Mouse (Mus musculus) frontal cortex, postnatal 25 days (tissue): Measurements from ENCODE around the gene Dlgap1.

Experiments
- DNase-seq, 2 experiments: peaks; one replicate each; pipeline ENCODE4 v3.0.0; 2022; ENCODE audit warnings: low spot score in 2 of 2

The Dlgap1 gene

DNA sequence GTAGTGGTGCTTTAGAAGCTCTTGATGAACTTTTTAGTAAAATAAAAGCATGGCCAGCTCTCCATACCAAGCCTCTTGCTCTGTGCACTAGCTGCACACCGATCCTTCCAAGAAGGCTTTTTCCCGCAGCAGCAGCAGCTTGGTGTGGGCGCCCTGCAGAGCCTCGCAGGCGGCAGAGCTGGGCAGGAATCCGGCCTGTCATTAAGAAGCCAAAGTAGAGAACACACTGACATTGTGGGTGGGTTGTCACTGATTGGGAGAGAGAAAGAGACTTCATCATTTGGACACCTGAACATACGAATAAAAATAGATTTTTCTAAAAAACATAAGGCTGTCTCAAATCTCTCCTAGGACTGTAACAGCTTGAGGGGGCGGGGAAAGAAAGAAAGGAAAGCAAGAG, 653.6 kb downstream of the Dlgap1 start:
- DNase-seq, result peak in 1 of 2 experiments; percentile 44

DNA sequence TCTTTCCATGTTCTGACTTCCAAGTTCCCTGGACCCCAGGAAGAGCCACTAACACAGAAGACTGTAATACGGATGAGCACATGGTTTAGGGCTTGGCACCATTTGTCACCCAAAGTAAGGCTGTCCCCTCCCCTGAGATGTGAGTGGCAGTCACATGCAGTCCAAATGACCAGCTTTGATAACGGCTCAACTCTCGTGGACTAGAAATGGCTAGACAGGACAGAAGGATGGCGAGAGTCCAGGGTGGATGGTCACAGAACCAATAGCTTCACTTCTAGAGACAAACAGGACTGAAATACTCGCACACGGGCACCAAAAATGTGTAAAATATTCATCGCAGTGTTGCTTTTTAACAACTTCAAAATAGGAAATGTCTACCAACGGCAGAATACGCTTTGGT, 657.5 kb downstream of the Dlgap1 start:
- no peak for DNase-seq

DNA sequence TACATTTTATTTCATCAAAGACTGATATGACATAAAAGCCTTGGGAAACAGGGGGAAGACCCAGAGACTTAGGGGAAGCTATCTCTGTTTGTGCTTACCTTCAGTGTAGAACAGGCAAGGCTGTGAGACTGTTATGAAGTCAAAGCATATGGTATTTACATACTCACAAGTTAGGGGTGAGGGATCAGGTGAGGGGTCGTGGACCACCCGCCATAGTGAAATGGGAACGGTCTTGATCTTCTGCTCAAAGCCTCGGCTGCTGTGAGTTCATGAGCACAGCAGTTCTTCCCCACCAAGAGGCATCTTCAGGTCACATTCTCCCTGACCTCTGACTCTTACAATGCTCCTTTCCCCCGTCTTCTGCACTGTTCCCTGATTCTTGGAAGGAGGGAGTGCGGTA, 658.1 kb downstream of the Dlgap1 start:
- no peak for DNase-seq

DNA sequence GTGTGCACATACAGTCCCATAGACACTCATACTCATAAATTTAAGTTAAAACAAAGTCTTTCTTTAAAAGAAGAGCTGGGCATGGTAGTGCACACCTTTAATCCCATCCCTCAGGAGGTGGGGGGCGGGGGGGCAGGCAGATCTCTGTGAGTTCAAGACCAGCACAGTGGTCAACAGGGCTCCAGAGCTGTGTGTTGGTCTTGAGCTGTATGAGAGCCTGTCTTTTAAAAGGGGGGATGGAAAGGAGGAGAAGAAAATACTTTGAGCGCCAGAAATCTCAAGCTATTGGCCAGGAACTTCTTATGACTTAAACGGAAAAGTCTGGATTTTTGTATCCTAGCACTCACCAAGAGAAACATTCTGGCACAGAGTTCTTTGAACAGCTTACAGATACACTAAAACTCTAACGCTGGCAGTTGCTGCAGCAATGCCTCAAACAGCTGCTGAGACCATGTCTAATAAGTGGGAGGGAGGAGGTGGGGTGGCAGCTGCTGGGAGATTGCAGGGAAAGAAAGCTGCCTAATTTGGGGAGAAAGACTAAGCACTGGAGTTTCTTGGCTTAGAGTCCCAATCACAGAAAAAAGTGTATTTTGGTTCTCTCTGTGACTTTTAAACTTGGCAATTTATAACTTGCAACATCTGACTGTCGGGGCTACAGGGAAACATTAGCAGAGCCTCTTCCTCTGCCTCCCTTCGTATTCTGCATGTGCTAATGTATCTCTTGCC, 660.9 kb downstream of the Dlgap1 start:
- DNase-seq, result peak; percentile 38 to 44

DNA sequence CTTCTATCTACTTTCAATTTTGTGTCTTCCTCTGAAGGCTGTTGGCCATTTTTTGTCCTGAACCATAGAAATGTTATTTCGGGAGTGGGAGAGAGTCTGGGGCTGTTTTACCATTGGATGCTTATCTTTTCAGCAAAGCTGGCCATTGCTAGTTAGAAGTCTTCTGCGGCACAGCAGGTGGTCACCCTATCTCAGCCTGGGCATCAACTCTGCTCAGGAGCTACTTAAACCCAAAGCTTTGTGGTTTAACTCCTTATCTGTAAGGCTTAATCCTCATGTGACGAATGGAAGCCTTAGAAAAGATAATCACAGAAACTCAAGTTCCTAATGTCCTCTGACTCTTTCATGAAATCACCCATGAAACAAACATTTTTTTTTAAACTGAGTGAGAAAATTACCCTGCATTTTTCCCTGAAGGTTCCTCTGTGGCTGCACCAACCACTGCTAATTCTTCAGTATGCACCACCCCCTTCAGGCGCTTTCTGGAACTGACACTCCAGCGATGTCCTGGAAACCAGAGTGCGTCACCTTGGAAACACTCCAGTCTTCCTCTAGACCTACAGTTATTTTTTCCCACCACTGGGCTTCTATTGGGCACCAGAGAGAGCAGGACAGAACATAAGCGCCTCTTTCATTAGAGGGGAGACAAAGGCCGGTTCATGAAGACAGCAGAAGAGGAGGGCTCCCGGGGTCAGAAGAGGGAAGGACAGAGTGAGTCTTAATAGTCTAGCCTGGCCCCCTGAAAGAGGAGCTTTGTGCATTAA, 664.5 kb downstream of the Dlgap1 start:
- peak; percentile 87 to 88 for DNase-seq

DNA sequence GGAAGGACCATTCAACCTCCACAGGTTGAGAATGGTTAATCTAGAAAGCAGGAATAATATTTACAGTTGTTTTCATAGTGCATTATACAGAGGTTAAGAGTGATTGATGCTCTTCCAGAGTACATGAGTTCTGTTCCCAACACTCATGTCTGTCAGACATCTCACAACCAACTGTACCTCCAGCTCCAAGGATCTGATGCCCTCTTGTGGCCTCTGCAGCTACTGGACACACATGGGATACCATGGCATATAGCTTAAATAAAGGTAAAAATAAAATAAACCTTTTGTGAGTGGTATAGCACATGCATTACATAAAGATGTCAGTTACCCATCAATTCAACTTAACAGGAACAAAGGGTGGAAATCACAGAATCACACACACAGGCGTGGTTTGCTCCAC, 674.3 kb downstream of the Dlgap1 start:
- DNase-seq, result no peak

DNA sequence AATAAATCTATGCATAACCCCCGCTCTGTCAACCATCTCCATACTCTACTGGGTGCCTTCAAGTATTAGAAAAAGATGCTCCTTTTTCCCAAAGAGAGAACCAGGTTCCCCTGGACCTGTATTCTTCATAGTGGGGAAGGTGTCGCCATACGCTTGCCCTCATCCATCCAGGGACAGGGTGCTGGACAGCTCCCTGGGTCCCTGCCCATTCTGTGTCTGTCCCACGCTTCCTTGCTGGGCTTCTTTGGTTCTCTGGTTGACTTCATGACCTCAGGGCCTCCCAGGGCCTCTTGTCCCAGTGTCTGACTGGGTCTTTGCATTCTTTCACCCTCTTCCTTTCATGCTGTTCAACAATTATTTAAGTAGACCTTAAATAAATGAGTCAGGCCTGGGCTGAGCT, 677.8 kb downstream of the Dlgap1 start:
- DNase-seq, result no peak

DNA sequence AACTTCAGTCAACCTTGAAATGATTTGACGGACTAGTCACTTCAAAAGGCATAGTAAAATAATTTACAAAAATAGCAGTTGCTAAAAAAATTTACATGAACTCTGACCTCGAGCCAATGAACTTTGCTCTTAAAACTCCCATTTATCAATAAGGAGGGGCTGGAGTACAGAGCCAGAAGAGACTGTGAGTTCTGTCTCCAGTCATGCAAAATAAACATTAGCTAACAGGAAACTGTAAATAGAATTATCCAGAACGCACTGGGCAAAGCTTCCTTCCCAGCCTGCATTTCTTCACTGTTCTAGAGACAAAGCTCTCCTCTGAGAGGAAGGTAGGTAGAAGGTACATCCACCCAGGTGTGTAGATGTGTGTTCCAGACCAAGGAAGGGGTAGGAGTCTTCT, 692.5 kb downstream of the Dlgap1 start:
- no peak for DNase-seq

DNA sequence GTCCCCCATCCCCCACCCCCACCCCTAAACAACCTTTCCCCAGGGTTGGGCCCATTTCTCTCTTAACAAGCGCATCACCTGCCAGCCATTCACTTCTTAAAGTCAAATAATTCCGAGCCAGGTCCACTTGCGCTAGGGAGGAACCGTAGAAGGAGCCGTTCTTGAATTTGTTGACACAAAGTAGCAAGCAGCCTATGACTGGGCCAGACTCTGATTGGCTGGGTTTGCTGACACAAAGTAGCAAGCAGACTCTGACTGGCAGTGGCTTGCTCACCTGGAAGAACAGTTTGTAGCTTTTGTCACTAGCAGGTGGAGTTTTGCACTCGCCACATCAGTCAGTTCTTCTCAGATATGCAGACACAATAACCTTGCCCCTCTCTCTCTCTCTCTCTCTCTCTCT, 695.1 kb downstream of the Dlgap1 start:
- no peak for DNase-seq

DNA sequence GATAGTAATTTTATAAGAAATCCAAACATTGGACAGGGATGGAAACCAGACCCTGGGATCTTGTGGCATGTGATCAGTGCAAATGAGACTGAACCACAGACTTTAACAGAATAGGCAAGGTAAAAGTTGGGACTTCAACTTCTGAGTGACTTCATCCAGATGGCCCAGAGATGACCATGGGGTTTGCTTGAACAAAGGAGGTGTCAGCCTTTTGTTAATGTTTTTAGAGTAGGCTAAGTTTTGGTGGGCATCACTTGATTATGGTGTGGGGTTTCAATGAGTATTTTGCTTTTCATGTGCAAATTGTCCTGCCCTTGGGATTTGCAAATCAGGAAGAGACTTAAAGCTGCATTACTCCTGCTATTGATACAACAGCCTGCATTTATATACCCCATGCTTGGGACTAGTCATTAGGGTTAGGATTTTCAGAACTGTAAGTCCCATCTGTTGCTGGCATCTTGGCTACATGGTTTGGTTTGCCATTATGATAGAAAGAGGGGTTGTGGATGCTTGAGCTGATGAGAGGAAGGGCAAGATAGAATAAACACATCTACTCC, 695.7 kb downstream of the Dlgap1 start:
- DNase-seq, result no peak

DNA sequence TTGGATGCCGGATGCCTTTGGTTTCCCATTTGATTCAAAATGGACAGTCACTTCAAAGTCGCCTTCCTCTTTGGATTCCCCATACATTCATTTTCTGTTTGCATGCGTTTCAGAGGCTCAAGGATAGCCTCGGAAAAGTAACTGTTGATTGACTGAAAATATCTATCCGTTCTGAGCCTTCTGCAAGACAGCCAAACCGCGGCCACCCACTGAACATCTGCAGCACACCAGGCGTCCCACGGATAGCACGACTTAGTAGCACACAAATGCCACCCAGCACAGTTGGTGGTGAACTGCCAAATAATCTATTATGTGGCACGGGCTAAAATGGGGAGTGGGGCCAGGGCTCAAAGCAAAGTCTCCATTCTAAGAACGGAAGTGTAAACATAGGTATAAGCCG, 705.1 kb downstream of the Dlgap1 start:
- peak; percentile 33 to 46 for DNase-seq

DNA sequence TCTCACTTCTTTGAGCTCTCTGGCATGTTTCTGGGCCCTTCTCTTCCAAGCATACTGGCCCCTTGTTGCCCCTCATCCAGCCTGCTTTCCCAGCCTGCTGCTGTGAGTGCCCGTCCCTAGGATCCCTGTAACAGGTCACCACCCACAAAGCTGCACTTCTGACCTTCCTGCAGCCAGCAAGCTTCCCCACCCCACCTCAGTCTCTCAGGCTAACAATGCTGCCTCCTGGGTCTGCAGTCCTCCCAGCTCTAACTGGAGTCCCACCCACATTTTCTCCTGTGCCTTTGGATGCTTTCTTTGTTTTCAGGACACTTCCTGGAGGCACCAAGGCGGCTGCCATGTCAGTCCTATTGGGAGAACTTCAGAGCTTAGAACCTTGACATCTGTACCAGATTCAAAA, 707.6 kb downstream of the Dlgap1 start:
- DNase-seq, result no peak

DNA sequence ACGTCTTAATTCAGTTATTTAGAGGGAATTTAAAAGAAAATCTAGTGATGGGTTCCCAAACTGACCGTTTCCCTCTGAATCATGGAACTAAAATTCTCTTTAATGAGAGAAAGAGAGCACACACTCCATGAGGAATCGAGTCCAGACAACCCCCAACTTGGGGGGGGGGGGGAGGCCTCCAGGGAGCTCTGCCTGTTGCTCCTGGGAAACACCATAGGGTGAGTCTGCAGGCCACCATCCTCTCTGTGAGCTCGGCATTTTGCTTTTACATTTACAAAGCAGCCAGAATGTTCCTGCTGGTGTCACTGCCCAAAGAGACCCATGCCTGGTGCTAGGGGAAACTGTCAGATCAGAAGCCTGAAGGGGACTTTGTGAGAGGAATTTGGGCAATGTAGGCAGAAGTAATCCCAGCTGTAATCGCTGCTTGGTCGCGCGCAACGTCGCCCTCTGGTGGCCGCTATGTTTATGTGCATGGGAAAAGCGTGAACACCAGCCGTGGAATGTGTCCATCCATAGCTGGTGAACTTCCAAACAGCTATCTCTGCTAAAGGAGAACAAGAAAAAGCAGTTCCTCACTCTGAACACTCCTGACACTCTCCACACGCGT, 714.8 kb downstream of the Dlgap1 start:
- DNase-seq, result peak; percentile 77 to 79

DNA sequence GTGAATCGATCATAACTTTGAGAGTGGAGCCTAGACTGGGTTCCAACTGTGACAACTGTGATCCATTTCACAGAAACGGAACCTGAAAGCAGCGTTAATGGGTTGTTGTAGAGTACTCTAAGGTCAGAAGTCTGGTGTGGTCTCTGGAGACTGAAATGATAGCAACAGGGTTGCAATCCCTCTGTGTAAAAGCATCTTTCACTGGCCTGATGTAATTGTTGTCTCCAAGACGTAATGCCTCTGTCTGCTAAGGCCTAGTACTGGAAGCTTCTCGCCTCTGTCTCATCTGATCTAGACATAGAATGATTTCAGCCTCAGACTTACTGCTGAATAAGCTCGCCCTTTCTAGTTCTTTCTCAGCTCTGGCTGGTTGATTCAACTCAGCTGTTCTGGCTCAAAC, 721.3 kb downstream of the Dlgap1 start:
- DNase-seq, result no peak

DNA sequence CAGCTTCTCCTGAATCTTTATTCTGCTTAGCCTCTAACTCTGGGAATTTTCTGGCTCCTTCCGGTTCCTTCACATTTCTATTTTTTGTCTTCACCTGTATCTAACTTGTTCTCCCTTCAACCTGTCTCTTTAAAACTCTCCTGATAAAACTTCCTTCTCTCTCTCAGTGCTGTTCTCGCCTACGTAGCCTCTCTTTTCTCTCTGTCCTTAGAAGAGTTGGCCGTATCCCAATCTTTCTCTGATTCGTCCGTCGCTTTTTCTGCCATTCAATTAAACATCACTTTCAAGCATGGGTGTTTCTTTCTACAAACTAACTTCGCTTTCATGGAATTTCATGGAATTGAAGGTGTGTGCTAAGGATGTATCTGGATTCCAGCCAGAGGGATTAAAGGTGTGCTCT, 721.7 kb downstream of the Dlgap1 start:
- DNase-seq, result no peak

DNA sequence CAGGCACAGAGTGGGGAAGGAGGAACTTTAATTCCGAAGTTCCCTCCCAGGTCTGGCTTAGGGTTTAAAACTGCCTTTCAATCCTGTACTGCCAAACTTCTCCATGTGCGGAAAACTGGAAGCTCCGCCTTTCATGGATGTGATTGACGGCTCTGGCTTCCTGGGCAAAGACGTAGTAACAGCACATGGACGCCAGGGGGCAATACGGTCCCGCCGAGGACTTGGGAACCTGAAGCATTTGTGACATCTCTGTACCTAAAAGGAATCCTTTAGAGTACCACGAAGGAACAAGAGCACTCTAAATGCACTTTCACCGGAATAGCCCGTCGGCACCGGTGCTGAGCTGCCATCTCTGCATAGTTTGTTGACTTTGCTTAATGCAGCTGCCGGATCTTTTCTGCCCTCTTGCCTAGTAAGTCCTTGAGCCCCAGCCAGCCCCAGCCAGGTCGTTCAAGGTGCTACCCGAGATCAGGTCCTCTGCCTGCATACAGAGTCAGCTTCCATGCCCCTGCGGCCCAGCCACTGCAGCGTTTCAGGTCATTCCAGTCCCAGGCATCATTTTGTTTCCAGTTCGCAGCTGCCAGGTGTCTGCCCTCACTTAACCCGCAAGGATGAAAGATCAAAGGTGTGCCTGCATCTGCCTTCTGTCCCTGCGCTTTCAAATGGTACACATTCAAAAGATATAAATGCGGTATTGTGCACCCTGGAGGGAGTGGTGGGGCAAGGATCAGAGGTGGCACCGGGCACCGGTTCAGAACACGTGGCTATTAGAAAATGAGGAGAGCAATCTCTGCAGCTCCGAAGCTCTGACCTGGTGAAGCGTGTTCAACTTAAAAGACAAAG, 738.3 kb downstream of the Dlgap1 start:
- peak; percentile 68 to 77 for DNase-seq

DNA sequence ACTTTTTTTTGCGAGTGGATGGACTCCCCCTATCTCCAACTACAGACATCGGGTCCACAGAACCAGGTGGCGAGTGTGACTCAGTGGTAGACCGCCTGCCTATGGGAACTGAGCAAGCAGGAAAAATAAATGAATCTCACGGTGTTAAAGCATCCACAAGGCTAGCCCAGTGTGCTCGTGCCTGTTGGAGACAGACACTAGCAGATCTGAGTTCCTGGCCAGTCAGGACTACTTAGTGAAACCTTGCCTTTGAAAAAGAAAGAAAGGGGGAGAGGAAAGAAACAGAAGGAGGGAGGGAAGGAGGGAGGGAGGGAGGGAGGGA, 738.9 kb downstream of the Dlgap1 start:
- no peak for DNase-seq

DNA sequence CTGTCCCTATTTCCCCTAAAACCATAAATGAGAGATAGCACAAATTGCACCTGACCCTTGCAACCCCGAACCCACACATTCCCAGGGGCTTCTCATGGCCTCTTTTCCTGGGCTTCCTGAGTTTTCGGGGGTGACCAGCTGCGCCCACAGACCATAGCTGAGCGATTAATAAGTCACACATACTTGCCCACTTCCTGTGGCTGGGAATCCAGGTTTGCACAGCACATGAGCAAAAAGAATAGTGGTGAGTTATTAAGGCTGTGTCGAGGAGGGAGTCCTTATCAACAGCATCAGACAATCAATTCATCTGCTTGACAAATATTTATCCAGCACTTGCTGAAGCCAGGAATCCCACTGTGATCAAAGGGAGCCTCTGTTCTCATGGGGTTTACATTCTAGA, 740.7 kb downstream of the Dlgap1 start:
- DNase-seq, result no peak

DNA sequence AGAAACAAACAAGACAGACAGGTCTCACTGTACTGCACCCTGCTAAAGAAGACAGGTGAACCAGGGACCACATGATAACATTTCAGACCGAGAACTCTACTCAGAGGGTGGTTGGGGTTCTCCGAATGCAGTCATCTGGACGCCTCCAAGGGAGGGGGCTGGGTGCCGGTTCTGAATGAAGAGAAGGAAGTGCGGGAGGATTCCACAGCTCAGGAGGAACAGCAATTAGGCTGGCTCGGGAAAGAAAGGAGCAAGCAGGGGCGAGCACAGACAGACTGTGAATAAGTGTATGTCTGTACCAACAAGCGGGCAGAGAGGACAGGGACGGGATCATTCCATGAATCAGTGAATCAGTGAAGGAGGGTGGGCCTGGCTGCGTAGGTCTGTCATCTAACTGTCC, 744.6 kb downstream of the Dlgap1 start:
- DNase-seq, result no peak

DNA sequence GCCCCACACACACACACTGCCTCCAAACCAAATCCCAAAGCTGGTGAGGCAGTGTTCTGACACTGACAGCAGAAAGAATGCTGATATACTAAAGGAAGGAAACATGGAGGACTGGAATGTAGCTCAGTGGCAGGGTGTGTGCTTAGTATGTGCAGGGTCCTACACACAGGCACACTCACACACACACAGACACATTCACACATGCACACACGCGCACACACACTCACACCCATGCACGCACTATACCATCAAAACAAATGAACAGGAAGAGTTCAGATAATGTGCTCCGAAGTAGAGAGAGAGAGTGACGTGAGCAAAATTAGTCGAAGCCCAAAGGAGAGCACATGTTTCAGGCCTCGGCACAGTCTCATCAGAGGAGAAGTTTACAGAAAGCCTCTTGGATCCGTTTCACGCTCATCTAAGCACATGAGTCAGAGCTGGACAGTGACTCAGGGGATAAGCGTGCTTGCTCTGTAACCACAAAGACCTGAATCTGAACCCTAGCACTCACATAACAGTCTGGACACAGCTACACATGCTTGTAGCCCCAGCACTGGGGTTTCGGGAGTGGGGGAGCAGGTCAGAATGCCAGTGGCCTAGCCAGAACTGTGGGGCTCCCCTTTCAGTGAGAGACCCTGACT, 750.9 kb downstream of the Dlgap1 start:
- DNase-seq, result no peak

DNA sequence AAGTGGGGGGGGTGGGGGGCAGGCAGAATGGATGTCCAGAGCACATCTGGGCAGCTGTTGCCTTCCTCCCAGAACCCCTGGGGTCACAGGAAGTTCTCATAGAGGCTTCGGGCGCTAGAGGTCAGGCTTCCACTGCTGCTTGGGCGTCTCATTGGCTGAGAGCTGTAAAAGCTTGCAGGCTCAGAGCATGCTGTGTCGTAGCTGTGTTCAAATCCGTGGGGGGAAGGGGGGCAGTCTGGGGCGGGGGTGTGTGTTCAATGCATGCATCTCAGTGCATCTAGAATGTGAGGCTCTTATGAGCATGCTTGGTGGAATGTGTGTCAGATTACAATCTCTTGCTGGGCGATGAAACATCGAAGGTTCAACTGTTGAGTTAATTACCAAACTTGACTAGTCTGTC, 751.9 kb downstream of the Dlgap1 start:
- DNase-seq, result no peak

DNA sequence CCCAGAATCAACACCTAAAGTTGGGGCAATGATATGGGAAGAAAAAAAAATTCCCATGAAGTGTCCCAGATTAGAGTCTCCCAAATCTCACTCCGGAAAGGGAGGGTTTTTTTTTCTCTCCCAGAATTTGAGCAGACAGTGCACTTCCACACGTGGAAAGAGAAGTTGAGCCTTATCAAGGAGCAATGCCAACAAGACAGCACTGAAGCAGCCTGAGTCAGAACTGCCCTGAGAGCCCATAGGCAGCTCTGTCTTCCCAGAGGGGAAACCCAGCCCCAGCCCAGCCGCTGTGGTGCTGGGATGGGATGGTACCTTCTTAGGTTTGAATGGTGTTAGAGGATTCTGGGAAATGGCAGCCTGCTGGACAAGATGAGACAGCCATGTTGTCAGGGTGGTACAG, 753.3 kb downstream of the Dlgap1 start:
- no peak for DNase-seq
